Mouse (Mus musculus) right cerebral cortex, postnatal 4 days (tissue): ENCODE data around the gene Abhd17c.

ENCODE experiments used
- DNase-seq: peaks from one replicate; pipeline ENCODE4 v3.0.0-alpha.2; 2022

Abhd17c gene

DNA sequence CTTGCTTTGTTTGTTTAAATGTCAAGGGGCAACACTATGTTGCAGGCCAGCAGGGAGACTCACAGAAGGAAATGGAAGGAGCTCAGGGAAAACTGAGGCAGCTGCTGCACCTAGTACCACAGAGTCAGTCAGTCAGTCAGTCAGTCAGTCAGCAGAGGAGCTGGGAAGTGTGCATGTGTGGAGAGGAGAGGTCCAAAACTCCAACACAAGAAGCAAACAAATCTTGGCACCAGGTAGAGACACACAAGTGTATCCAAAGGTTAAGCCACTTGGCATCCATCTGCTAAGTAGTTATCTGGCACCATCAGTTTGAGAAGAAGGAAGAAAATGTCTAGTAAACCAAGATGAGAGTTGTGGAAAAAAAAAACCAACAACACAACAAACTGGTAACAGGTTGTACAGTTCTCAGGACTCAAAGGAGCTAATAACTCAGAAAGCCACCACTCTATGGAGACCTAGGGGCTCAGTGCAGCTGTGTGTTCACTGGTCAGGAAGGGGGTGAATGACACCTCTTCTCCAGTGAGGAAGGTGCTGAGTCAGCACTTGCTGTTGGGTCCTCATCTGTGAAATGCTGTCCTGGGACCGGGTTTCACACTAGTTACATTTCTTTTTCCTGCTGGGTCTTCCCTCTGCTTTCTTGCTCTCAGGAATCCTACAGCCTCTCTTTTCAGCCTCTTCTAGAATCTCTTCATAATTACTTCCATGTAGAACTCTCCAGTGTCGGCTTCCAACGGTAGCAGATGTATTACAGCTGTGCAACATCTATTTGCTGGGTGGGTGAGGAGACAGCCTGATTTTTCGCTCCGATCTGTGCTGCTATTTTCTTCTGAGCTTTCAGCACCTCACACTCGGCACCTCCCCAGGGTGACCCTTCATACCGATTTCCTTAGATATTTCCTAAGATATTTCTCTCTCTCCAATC, 34.8 kb downstream of the Abhd17c start:
- DNase-seq = no peak

GRCm38 (mm10) chr7:84115385-84115784, 36.3 kb downstream of the Abhd17c start:
- no peak for DNase-seq

- no peak for DNase-seq
Observed at GRCm38 (mm10) chr7:84114775-84115174, 36.9 kb downstream of the Abhd17c start.

GRCm38 (mm10) chr7:84113035-84113390, 38.7 kb downstream of the Abhd17c start:
- DNase-seq = no peak

GRCm38 (mm10) chr7:84112351-84113034, 39.2 kb downstream of the Abhd17c start:
- no peak for DNase-seq

GRCm38 (mm10) chr7:84111716-84112350, 39.9 kb downstream of the Abhd17c start:
- DNase-seq = no peak

DNA sequence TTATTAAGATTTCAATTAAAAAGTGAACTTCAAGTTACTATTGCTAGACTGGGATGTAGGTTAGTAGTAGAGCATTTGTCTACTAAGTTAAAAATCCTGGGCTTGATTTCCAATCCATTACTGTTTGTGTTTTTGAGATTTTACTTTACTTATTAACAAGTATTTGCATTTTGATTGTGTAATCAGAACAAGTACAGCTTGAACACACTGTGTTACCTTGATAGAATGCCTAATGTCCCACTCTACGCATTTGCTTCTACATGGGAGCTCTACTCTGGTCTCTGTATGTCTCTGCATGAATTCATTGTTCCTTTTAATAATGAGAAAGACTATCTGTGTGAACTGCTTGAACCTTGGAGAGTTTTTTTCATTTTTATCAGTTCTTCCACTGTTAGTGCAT, 44.8 kb downstream of the Abhd17c start:
- DNase-seq = no peak

DNA sequence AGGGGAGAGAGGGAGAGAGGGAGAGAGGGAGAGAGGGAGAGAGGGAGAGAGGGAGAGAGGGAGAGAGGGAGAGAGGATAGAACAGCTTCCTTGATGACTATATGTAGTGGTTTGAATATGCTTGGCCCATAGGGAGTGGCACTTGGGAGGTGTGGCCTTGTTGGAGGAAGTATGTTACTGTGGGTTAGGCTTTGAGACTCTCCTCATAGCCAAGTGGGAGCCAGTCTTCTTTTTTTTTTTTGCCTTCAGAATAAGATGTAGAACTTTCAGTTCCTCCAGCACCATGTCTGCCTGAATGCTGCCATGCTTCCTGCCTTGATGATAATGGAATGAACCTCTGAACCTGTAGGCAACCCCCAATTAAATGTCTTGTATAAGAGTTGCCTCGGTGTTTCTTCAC, 49.1 kb downstream of the Abhd17c start:
- no peak for DNase-seq

DNA sequence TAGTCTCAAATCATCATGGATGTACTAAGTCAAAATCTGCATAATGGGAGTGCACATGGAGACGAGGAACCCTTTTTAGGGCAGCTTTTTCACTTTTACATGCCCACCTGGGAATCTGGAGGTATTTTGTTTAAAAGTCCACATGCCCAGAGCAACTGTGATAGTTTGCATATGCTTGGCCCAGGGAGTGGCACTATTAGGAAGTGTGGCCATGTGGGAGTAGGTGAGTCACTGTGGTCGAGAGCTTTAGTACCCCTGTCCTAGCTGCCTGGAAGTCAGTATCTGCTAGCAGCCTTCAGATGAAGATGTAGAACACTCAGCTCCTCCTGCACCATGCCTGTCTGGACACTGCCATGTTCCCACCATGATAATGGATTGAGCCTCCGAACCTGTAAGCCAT, 51.0 kb downstream of the Abhd17c start:
- no peak for DNase-seq

DNA sequence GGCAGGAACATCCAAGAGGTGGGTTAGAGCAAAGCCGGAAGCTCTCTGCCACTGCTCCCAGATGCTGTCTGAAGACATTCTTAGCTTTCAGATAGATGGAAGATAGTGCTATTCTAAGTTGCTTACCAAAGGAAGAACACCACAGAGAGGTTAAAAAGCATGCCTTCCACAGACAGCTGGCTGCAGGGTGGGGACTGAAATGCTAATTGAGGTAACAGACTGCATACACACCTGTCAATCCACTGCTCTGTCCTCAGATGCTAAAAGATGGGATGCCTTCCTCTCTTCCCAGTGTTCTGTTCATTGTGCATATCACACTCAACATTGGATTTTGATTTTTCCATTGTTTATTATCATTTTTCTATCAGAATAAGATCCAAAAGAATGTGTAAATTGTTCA, 53.6 kb downstream of the Abhd17c start:
- DNase-seq = no peak

DNA sequence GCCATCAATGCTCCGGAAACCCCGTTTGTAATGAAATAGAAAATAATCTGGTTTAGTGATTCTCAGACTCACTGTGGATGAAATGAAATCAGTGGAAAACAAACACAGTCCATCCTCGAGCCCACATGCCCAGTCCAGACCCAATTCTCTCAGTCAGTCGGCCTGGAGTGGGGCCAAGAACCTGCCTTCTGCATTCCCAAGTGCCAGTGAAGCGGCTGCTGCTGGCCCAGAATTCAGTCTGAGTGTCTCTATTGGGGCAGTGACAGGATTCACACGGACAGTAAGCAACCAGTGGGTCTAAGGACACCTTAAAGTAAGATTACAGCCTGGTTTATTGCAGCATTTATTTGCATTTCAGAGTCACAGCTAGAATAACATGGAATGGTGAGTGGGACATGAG, 55.2 kb downstream of the Abhd17c start:
- peak; percentile 67 for DNase-seq

DNA sequence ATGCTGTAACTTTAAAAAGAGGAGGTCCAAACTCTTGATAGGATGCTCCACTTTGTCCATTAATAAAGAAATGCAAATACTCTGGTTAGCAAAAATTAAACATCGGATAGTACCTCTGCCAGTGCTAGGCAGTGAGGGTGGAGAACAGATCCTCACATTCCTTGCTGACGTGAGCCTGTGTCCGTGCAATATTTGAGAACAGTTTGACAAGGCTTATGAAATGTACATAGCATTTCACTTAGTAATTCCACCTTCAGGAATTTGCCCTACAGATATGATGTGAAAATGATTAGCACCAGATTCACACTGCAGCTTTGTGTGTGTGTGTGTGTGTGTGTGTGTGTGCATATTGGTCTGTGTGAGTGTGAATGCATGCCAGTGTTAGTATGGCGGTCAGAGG, 60.9 kb downstream of the Abhd17c start:
- DNase-seq = no peak

DNA sequence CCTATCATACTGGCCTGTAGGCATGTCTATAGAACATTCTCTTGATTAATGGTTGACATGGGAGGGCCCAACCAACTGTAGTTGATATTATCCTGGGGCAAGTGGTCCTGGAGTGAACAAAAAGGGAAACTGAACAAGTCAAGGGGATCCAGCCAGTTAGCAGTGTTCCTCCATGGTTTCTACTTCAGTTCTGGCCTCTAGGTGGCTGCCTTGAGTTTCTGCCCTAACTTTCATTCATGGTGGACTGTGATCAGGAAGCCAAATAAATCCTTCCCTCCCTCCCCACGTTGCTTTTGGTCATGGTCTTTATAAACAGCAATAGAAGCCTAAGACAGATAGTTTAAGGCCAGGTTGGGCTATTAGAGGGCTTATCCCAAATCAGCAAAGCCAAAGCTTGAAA, 61.9 kb downstream of the Abhd17c start:
- no peak for DNase-seq

DNA sequence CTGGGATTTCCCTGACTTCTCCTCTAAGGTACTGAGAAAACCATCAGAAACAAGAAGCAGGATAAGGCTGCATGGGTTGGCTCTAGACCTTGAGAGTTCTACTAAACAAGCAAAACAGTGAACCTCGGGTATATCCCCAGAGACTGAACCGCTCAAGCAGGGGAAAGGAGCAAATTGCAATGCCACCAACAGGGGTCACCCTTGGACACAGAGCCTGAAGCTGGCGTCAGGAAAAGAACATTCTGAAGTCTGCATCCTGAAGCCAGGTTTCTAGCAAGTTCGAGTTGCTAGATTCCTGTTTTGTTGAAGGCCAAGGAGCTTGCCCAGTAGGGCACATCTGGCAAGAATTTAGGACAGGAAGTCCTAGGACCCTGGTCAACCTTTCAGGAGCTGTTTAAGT, 62.7 kb downstream of the Abhd17c start:
- peak; percentile 72 for DNase-seq

DNA sequence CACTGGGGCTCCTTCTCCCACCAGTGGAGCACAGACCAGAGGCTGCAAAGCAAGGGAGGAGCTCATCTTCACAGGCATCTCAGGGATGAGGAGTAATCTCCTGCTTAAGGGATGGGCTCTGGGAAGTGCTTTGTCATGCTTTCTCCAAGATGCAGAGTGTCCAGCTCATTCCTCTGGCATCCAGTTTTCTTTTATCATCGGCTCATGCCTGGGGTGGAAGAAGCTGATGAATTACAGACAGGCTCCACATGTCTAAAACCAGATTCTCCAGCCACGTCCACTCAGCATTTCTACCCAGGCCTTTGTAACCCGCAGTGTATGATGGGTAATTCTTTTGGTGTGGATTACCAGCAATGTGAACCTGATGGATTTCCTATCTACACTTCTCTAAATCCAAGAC, 63.5 kb downstream of the Abhd17c start:
- no peak for DNase-seq

DNA sequence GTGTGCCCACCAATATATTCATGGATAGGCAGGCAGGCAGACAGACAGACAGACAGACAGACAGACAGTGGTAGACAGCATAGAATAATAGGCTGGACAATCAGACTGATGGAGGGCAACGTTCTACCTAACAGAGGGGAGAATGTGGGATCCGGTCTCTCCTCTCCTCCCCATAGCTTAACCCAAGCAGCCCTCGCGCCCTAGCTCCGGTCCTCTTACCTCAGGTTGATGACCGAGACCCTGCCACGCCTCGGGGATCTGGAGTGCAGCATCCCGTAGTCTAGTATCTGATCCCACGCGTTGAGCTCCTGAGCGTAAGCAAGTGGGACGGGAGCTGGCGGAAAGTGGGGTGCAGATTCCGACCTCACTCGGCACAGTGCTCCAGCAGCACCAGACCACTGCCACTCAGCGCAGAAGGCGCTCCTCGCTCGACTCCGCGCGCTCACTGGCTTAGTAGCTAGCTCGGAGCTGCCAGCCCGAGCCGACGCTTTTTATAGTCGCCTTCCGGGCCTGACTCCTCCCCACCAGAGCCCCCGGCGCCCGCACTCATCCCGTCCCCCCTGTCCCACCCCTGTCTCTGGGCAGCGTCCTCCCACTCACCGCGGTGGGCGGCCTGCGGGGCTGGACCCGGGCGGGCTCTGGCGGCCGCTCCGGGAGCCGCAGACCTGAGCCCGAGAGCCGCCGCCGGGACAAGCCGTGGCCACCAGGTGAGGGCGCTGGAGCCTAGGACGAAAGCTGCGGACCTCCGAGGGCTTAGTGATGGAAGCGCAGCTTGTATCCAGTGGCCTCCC, 65.5 kb downstream of the Abhd17c start, which contains the start of gene Cemip:
Cemip (minus strand) TSS at position 464 of the 791 bp plus-strand sequence.
- peak; percentile 91 for DNase-seq

DNA sequence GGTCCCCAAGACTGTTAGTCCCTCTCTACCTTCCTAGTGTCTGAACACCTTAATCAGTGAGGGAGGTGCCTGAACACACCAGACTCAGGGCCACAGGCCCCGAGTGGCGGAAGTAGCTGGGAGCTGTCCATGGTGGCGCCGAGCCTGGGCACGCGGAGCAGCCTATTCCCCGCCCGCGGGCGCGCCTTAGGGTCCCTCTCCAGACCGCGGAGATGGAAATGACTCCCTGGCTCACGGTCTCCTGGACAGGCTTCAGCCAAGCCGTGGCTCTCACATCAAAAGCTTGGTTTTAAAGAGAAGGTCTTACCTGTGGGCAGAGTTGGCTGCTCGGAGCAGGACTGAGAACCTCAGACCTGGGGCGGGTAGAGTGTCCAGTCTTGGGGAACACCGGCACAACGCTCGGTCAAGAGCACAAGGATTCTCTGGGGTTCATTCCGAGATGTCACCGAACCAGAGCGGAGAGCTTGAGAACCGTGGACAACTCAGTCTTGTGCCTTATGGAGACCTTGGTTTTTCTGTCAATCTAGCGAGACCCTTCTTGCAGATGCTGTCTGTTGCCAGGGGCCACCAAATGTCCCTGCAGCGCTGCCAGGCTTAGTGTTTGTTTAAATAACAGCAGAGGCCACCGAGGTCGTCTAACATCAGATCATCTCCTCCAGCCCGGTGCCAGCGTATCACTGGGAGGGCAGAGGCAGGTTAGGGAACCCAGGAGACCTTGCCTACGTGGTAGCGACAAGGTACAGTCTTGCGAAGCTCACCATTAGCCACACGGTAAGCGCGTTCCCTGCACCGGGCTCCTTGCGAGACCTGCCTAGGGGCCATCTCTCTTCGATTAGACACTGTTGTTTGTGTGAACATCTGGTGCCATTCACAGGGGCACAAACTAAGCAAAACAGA, 66.4 kb downstream of the Abhd17c start:
- peak; percentile 47 for DNase-seq

DNA sequence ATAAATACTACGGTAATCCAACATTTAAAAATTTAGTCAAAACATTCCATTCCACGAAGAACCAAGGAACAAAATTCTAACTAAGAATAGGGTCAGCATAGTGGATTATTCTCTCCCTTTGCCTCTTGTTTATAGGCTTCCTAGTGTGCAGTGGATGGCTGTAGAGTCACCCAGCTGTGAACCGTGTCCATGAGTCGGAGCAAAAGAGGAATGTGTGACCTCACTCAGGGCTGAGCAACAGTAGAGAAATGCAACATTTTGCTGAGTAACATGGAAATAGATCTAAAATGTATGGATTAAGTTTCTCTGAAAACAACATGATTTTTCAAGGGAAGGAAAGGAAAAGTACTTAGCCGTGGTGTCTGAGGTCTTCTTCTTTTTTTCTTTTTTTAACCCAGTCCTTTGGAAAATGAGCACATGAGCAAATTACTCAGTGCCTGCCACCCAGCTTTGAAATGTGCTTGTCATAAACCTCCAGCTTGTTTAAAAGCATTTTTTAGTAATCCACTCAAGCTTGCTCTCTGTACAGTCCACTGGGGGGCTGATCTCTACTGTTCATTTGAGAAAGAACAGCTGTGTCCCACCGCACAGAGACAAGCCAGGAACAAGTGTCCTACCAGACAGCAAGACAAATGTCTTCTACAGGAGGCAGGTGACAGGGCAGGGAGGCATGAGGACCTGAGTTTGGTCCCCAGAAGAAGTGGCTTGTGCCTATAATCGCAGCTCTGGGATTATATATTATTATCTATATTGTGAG, 74.3 kb downstream of the Abhd17c start:
- no peak for DNase-seq

- DNase-seq = no peak
Observed at GRCm38 (mm10) chr7:84074266-84074665, 77.4 kb downstream of the Abhd17c start.

- no peak for DNase-seq
Observed at GRCm38 (mm10) chr7:84073856-84074255, 77.8 kb downstream of the Abhd17c start.

DNA sequence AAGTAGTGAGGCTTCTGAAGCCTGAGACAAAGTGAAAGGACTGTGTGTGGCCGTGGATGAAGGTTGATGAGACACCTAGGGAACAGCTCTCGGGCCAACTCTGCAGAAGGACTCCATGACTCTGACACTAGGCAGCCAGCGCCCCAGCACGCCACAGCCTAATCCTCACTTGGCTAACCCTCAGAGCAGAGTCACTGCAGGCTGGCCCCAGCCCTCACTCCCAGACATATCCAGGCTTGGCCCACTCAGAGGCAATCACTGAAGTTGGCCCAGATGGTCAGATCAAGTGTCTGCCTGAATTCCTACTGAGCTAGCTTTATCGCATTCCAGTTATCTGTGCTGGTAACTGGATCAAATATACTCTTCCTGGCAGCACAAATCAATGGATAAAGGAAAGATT, 82.8 kb downstream of the Abhd17c start:
- no peak for DNase-seq
